Mouse (Mus musculus): Measurements from ENCODE around the gene Fbxl3.

The Fbxl3 gene

GRCm38 (mm10) chr14:103037016-103037415 is 62.4 kb downstream of the Fbxl3 start:
- no peak for DNase-seq (ENCODE audit: low spot score in 2 of 2)

- DNase-seq (ENCODE audit: low spot score in 2 of 2): peak in 1 of 2 experiments; percentile 33
Observed at GRCm38 (mm10) chr14:103034076-103034475, 65.3 kb downstream of the Fbxl3 start.

- DNase-seq (ENCODE audit: low spot score in 2 of 2): peak in 1 of 2 experiments; percentile 45
Observed at GRCm38 (mm10) chr14:103033271-103033823, 66.0 kb downstream of the Fbxl3 start.

Measured in spleen, postnatal 10 days (tissue).